Mouse (Mus musculus): ENCODE measurements at regions not wholly inside any gene's neighbourhood (a gene's known extent, or its start where the extent isn't known, plus 50 kb on each side); places are given as distances from the start of the nearest gene placed in this dataset.

GRCm38 (mm10) chr3:68758609-68759008 is 68.2 kb downstream of the Il12a start:
- DNase-seq (ENCODE audit: low spot score) (no peak), ATAC-seq (ENCODE audit: low FRiP score) (no peak)
- H3K36me3 ChIP-seq (replicated peaks; ENCODE audit: control insufficient read depth, insufficient read depth): no peaks in the 10 kb centered on the region
- H3K4me3 ChIP-seq (replicated peaks; ENCODE audit: low read length): no peak overlapping the region
- no peak overlapping the region for H3K4me2 ChIP-seq (replicated peaks)
- H3K27ac ChIP-seq: no peak overlapping the region
- H3K4me1 ChIP-seq (replicated peaks; ENCODE audit: control insufficient read depth, insufficient read depth, low read length): 0 out of 2 replicates have a peak, but pooled peaks cover 4% of the 10 kb centered on the region
- H3K27me3 ChIP-seq (ENCODE audit: control insufficient read depth, insufficient read depth, low read length): no peaks in the 10 kb centered on the region
- no peaks in the 10 kb centered on the region for H3K9me3 ChIP-seq (ENCODE audit: control insufficient read depth, low read length)
- H3K9ac ChIP-seq: no peak overlapping the region

- no peaks in the 10 kb centered on the region for H3K9me3 ChIP-seq (ENCODE audit: control insufficient read depth, low read length)
- DNase-seq (ENCODE audit: low spot score) (no peak), ATAC-seq (ENCODE audit: low FRiP score) (no peak)
- H3K4me2 ChIP-seq (replicated peaks): no peak overlapping the region
- H3K4me1 ChIP-seq (replicated peaks; ENCODE audit: control insufficient read depth, insufficient read depth, low read length): 0 out of 2 replicates have a peak, but pooled peaks cover 4% of the 10 kb centered on the region
- H3K4me3 ChIP-seq (replicated peaks; ENCODE audit: low read length): no peak overlapping the region
- 66% methylated on average over 8 of the region's 8 CpGs for WGBS
- no peaks in the 10 kb centered on the region for H3K27me3 ChIP-seq (ENCODE audit: control insufficient read depth, insufficient read depth, low read length)
- H3K36me3 ChIP-seq (replicated peaks; ENCODE audit: control insufficient read depth, insufficient read depth): no peaks in the 10 kb centered on the region
- H3K9ac ChIP-seq: no peak overlapping the region
- no peak overlapping the region for H3K27ac ChIP-seq
Measured at GRCm38 (mm10) chr3:68759375-68759774, 68.9 kb downstream of the Il12a start.

- no peak for ATAC-seq (ENCODE audit: low FRiP score)
- 88% methylated on average over 2 of the region's 2 CpGs for WGBS
- no peak overlapping the region for H3K4me3 ChIP-seq (replicated peaks; ENCODE audit: low read length)
- no peaks in the 10 kb centered on the region for H3K36me3 ChIP-seq (replicated peaks; ENCODE audit: control insufficient read depth, insufficient read depth)
- H3K27me3 ChIP-seq (ENCODE audit: control insufficient read depth, insufficient read depth, low read length): no peaks in the 10 kb centered on the region
- no peaks in the 10 kb centered on the region for H3K9me3 ChIP-seq (ENCODE audit: control insufficient read depth, low read length)
- H3K4me1 ChIP-seq (replicated peaks; ENCODE audit: control insufficient read depth, insufficient read depth, low read length): 0 out of 2 replicates have a peak, but pooled peaks cover 4% of the 10 kb centered on the region
- no peak overlapping the region for H3K27ac ChIP-seq
- no peak overlapping the region for H3K9ac ChIP-seq
- DNase-seq (ENCODE audit: low spot score): no peak
- H3K4me2 ChIP-seq (replicated peaks): no peak overlapping the region
Measured at GRCm38 (mm10) chr3:68760806-68761205, 70.4 kb downstream of the Il12a start.

- Histone ChIP-seq H3K27ac (0 out of 2 replicates have a peak overlapping the region, but pooled peaks have one; percentile 54), H3K9ac (no peak overlapping the region), H3K27me3 (ENCODE audit: control insufficient read depth, insufficient read depth, low read length) (no peaks in the 10 kb centered on the region), H3K36me3 (replicated peaks; ENCODE audit: control insufficient read depth, insufficient read depth) (no peaks in the 10 kb centered on the region), H3K4me2 (replicated peaks) (no peak overlapping the region), H3K9me3 (ENCODE audit: control insufficient read depth, low read length) (no peaks in the 10 kb centered on the region), H3K4me1 (replicated peaks; ENCODE audit: control insufficient read depth, insufficient read depth, low read length) (0 out of 2 replicates have a peak, but pooled peaks cover 4% of the 10 kb centered on the region), H3K4me3 (replicated peaks; ENCODE audit: low read length) (no peak overlapping the region)
- DNase-seq (ENCODE audit: low spot score): no peak
- WGBS: 76% methylated on average over 7 of the region's 7 CpGs
- ATAC-seq (ENCODE audit: low FRiP score): no peak
Measured at GRCm38 (mm10) chr3:68761242-68761625, 70.8 kb downstream of the Il12a start.

GRCm38 (mm10) chr3:68761626-68762331 is 71.3 kb downstream of the Il12a start:
- peak; percentile 24 for DNase-seq (ENCODE audit: low spot score)
- Histone ChIP-seq H3K27ac (peak overlapping the region; percentile 54; the same call in 1 of the 2 replicates), H3K4me1 (replicated peaks; ENCODE audit: control insufficient read depth, insufficient read depth, low read length) (0 out of 2 replicates have a peak, but pooled peaks cover 4% of the 10 kb centered on the region)

GRCm38 (mm10) chr3:68762988-68763387 is 72.5 kb downstream of the Il12a start:
- Histone ChIP-seq H3K4me3 (replicated peaks; ENCODE audit: low read length) (no peak overlapping the region), H3K9me3 (ENCODE audit: control insufficient read depth, low read length) (no peaks in the 10 kb centered on the region), H3K4me2 (replicated peaks) (no peak overlapping the region), H3K27ac (no peak overlapping the region), H3K9ac (no peak overlapping the region), H3K36me3 (replicated peaks; ENCODE audit: control insufficient read depth, insufficient read depth) (no peaks in the 10 kb centered on the region), H3K27me3 (ENCODE audit: control insufficient read depth, insufficient read depth, low read length) (no peaks in the 10 kb centered on the region), H3K4me1 (replicated peaks; ENCODE audit: control insufficient read depth, insufficient read depth, low read length) (0 out of 2 replicates have a peak, but pooled peaks cover 4% of the 10 kb centered on the region)
- WGBS: 90% methylated on average over 8 of the region's 8 CpGs
- ATAC-seq (ENCODE audit: low FRiP score) (no peak), DNase-seq (ENCODE audit: low spot score) (no peak)

More at GRCm38 (mm10) chr3:68761626-68762331, 71.3 kb downstream of the Il12a start:
- Histone ChIP-seq H3K9ac (no peak overlapping the region), H3K36me3 (replicated peaks; ENCODE audit: control insufficient read depth, insufficient read depth) (no peaks in the 10 kb centered on the region), H3K4me2 (replicated peaks) (no peak overlapping the region), H3K9me3 (ENCODE audit: control insufficient read depth, low read length) (no peaks in the 10 kb centered on the region), H3K4me3 (replicated peaks; ENCODE audit: low read length) (no peak overlapping the region), H3K27me3 (ENCODE audit: control insufficient read depth, insufficient read depth, low read length) (no peaks in the 10 kb centered on the region)
- no peak for ATAC-seq (ENCODE audit: low FRiP score)
- WGBS: 32% methylated on average over 11 of the region's 11 CpGs

- no peak for DNase-seq (ENCODE audit: low spot score)
- H3K4me1 ChIP-seq (replicated peaks; ENCODE audit: control insufficient read depth, insufficient read depth, low read length): 0 out of 2 replicates have a peak, but pooled peaks cover 4% of the 10 kb centered on the region
- H3K27me3 ChIP-seq (ENCODE audit: control insufficient read depth, insufficient read depth, low read length): no peaks in the 10 kb centered on the region
- H3K36me3 ChIP-seq (replicated peaks; ENCODE audit: control insufficient read depth, insufficient read depth): no peaks in the 10 kb centered on the region
- H3K4me2 ChIP-seq (replicated peaks): no peak overlapping the region
- no peak for ATAC-seq (ENCODE audit: low FRiP score)
- no peak overlapping the region for H3K4me3 ChIP-seq (replicated peaks; ENCODE audit: low read length)
- no peak overlapping the region for H3K9ac ChIP-seq
- no peaks in the 10 kb centered on the region for H3K9me3 ChIP-seq (ENCODE audit: control insufficient read depth, low read length)
- no peak overlapping the region for H3K27ac ChIP-seq
- WGBS: 97% methylated on average over 3 of the region's 4 CpGs
Measured at GRCm38 (mm10) chr3:68764336-68764735, 73.9 kb downstream of the Il12a start.

- Histone ChIP-seq H3K4me2 (replicated peaks) (no peak overlapping the region), H3K27me3 (ENCODE audit: control insufficient read depth, insufficient read depth, low read length) (no peaks in the 10 kb centered on the region), H3K4me3 (replicated peaks; ENCODE audit: low read length) (no peak overlapping the region), H3K9me3 (ENCODE audit: control insufficient read depth, low read length) (no peaks in the 10 kb centered on the region), H3K36me3 (replicated peaks; ENCODE audit: control insufficient read depth, insufficient read depth) (no peaks in the 10 kb centered on the region), H3K4me1 (replicated peaks; ENCODE audit: control insufficient read depth, insufficient read depth, low read length) (0 out of 2 replicates have a peak, but pooled peaks cover 4% of the 10 kb centered on the region), H3K27ac (no peak overlapping the region), H3K9ac (no peak overlapping the region)
- WGBS: 88% methylated on average over 7 of the region's 7 CpGs
- DNase-seq (ENCODE audit: low spot score): no peak
- ATAC-seq (ENCODE audit: low FRiP score): no peak
Measured at GRCm38 (mm10) chr3:68764917-68765598, 74.6 kb downstream of the Il12a start.

GRCm38 (mm10) chr3:68771579-68771978 is 81.1 kb downstream of the Il12a start:
- H3K4me1 ChIP-seq (replicated peaks; ENCODE audit: control insufficient read depth, insufficient read depth, low read length): no peaks in the 10 kb centered on the region

More at GRCm38 (mm10) chr3:68771579-68771978, 81.1 kb downstream of the Il12a start:
- WGBS: 95% methylated on average over 3 of the region's 3 CpGs
- DNase-seq (ENCODE audit: low spot score) (no peak), ATAC-seq (ENCODE audit: low FRiP score) (no peak)
- Histone ChIP-seq H3K36me3 (replicated peaks; ENCODE audit: control insufficient read depth, insufficient read depth) (no peaks in the 10 kb centered on the region), H3K9ac (no peak overlapping the region), H3K4me3 (replicated peaks; ENCODE audit: low read length) (no peak overlapping the region), H3K27ac (no peak overlapping the region), H3K27me3 (ENCODE audit: control insufficient read depth, insufficient read depth, low read length) (no peaks in the 10 kb centered on the region), H3K9me3 (ENCODE audit: control insufficient read depth, low read length) (no peaks in the 10 kb centered on the region), H3K4me2 (replicated peaks) (no peak overlapping the region)
